Mouse (Mus musculus): ENCODE results near the gene Myh3.

- TF ChIP-seq CTCF (IDR thresholded peaks at IDR 0.05; ENCODE audit: low read depth) (no peak), EP300 (IDR thresholded peaks at IDR 0.05; ENCODE audit: low read depth) (no peak)
Measured at GRCm38 (mm10) chr11:67044959-67045358, 33.1 kb upstream of the Myh3 start.

Data from liver, embryonic 14.5 days (tissue).